Mouse (Mus musculus) layer of hippocampus, postnatal 25 days (tissue): Measurements from ENCODE around the gene Zmiz1. TPM values are rescaled to one million over a fixed set of nuclear protein-coding genes. Genes with fewer than 3 reads are reported as not detected.

ENCODE experiments used
- DNase-seq, 2 experiments: peaks; one replicate each; pipeline ENCODE4 v3.0.0; 2022; ENCODE audit warnings: mixed read lengths in 2 of 2, low spot score in 1 of 2; ENCODE audit errors: extremely low spot score in 1 of 2
- microRNA-seq, 2 experiments: library from miRNA; unstranded; fragments of <30 nt; microRNA quantifications; one replicate each; pipeline ENCODE4 v1.2.0; 2021
- total RNA-seq, 2 experiments: library from RNA; stranded (reverse); gene quantifications; 2 replicates each; pipeline ENCODE4 v1.2.3; 2021

Gene Zmiz1
- total RNA-seq, 2 experiments from 2014 or later = 82.5 to 105 TPM

- DNase-seq = no peak
Measured at GRCm38 (mm10) chr14:25708451-25708850, 249.5 kb downstream of the Zmiz1 start.

DNA sequence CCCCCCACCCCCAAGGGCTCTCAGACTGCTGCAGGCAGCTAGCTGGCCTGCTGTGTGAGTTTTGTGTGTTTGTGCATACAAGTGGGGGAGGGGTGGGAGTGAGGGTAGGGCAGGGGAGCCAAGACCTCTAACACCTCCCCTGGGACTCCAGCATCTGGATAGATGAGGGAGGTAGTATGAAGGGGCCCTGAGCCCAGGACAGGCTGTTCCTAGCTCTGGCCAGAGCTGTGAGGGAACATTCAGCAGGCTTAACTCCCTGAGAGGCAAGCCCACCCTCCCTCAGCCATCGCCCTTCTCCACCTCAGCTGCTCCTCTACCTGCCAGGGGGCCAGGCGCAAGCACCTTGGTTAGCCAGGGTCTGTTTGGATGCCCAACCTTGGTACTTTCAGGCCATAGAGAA lies 249.9 kb downstream of the Zmiz1 start:
- no peak for DNase-seq

DNA sequence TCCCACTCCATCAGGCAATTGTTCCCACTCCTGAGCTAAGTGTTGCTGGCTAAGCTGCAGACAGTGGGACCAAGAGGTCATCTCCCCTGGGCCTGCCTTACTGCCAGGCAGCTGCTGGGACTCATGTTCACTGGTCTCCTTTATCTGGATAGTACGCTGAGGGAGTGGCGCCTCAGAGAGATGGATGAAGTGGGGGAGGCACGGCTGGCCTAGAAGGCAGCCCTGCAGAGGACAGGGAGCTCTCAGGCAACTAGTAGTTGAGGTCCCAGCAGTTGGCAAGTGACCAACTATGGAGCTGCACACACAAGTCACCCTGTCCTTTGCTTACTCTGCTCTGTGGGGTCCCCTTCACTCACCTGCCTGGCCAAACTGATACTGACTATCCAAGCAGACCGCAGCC lies 251.1 kb downstream of the Zmiz1 start:
- DNase-seq = no peak

DNA sequence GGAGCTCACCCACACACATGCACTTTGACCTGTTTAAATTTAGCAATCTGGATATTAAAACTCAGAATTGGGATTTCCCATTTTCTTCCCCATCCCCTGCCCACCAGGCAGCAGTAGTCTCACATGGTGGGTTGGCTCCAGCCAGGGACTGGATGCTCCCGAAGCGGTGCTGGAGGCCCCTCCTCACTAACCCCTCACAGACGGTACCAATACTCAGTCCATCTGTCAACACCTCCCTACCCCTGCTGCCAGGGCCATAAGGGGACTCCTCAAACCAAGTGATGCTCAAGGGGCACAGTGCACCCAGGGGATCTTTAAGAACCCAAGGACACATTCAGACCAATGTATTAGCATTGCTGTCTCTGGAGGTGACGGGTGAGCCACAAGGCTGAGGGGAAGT lies 251.7 kb downstream of the Zmiz1 start:
- DNase-seq = no peak

DNA sequence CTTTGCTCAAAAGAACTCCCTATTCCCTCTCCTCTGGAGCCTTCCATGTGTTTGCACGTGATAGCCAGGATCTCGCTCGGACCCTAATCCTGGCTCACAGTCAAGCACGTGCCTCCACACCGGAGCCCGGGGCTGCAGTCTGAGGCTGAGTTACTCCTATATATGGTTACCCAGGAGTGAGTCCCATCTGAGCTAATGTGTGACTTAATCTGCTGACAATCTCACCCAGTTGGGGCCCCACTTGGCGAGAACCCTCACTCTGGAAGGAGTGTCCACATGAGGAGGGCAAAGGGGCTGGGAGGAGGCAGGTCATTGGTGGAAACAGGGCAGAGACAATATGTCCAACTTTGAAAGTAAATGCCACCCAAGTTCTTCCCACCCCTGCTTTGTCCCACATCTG lies 252.2 kb downstream of the Zmiz1 start:
- no peak for DNase-seq

- no peak for DNase-seq
Measured at GRCm38 (mm10) chr14:25711602-25712001, 252.6 kb downstream of the Zmiz1 start.

DNA sequence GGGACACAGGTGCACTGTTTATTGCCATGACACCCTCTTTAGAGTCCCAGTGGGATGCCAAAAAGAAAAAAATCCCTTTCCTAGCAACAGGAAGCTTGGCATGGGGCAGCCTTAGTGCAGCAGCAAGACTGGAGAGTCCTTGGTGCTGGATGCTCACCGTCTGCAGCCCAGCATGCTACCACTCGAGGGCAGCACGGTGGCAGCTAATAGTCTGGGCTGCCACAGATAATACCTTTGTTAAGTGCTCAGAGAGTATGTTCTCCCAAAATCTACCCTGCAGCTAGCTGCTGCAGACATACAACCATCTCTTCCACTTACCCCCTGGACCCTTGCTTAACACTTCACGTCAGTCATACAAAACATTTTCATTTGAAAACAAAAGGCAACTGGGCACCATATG lies 254.5 kb downstream of the Zmiz1 start:
- peak in 1 of 2 experiments; percentile 49 for DNase-seq

Small RNA genes within 50 kb of the gene (microRNA-seq; reads per million reads assigned to microRNA genes)
- gene Mir3075 = 0 to 0.18 reads per million in 2 experiments

Other genes with a start within 250 kb of the Zmiz1 start
- 10 to 100 TPM; 26.0 to 27.7 TPM for gene Ppif, start 235.0 kb downstream of the Zmiz1 start, total RNA-seq